22 mouse cellular contexts compared by ENCODE assay signal in the genomic region with DNA sequence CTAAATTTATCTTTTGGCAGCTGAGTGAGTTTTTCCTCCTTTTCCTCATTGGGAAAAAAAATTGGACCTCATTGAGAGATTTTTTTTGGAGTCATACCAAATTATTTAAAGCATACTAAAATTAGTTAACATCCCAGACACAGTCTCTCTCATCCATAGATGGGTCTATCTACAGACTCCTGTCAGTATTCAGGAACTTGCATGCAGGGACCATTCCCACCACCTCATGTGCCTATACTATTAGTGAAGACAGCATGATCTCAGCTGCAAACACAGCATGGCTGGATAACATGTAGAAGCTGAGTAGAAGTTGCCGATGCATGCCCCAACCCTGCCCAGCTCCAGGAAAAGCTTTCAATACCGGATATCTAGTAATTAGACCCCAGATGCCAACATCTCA.
DNase-seq lines count a peak whose midpoint lies in the region; ATAC-seq and TF ChIP-seq lines count a peak whose summit lies in the region.
"Had no signal": no experiment of that assay in that cellular context is flagged by ENCODE, and none has a peak within 500 bp of the region (broad histone marks: within the 10 kb centered on the region; RNA-seq: fewer than 3 reads in every experiment).

No protein-coding gene starts in this region.

- H3K27ac ChIP-seq in forebrain, embryonic 14.5 days (ENCODE audit: low read depth, low read length) = no peak overlapping the region
- no peak overlapping the region for H3K27ac ChIP-seq in forebrain, embryonic 12.5 days
- H3K27ac ChIP-seq in forebrain, postnatal 0 days (ENCODE audit: low read depth, low read length) = no peak overlapping the region
- H3K27ac ChIP-seq in kidney, embryonic 14.5 days (ENCODE audit: low read depth, low read length) = no peak overlapping the region
- H3K27ac ChIP-seq: embryonic facial prominence, embryonic 13.5 days; embryonic facial prominence, embryonic 15.5 days; gastrocnemius, adult 2 months had no signal

- no peak overlapping the region for H3K4me2 ChIP-seq in forebrain, embryonic 14.5 days (ENCODE audit: low read length)
- no peak overlapping the region for H3K4me2 ChIP-seq in forebrain, embryonic 12.5 days
- no peak overlapping the region for H3K4me2 ChIP-seq in forebrain, postnatal 0 days (ENCODE audit: low read depth)
- no peak overlapping the region for H3K4me2 ChIP-seq in kidney, embryonic 14.5 days (replicated peaks; ENCODE audit: low read depth, low read length)
- H3K4me2 ChIP-seq: embryonic facial prominence, embryonic 13.5 days; embryonic facial prominence, embryonic 15.5 days had no signal

- no peak for ATAC-seq in forebrain, embryonic 14.5 days
- no peak for ATAC-seq in forebrain, embryonic 12.5 days (ENCODE audit: low FRiP score)
- ATAC-seq in frontal cortex, adult (ENCODE audit: low TSS enrichment) = peak; percentile 31; the same call in 1 of the 2 replicates
- peak; percentile 38; the same call in 1 of the 2 replicates for ATAC-seq in forebrain, postnatal 0 days
- ATAC-seq in kidney, embryonic 14.5 days (ENCODE audit: low FRiP score, low TSS enrichment) = no peak

- no peak overlapping the region for H3K4me3 ChIP-seq in forebrain, embryonic 14.5 days (ENCODE audit: low read depth, low read length)
- H3K4me3 ChIP-seq in forebrain, embryonic 12.5 days (replicated peaks) = no peak overlapping the region
- H3K4me3 ChIP-seq in forebrain, postnatal 0 days (ENCODE audit: low read depth, low read length) = no peak overlapping the region
- H3K4me3 ChIP-seq in kidney, embryonic 14.5 days (ENCODE audit: low read length) = no peak overlapping the region
- H3K4me3 ChIP-seq: embryonic facial prominence, embryonic 13.5 days; embryonic facial prominence, embryonic 15.5 days; erythroblast, embryonic 14.5 days; gastrocnemius, adult 2 months had no signal

- H3K36me3 ChIP-seq in forebrain, embryonic 14.5 days (ENCODE audit: control insufficient read depth, insufficient read depth, low read length) = no peaks in the 10 kb centered on the region
- H3K36me3 ChIP-seq in forebrain, embryonic 12.5 days (replicated peaks) = no peaks in the 10 kb centered on the region
- H3K36me3 ChIP-seq in forebrain, postnatal 0 days (ENCODE audit: insufficient read depth) = no peaks in the 10 kb centered on the region
- no peaks in the 10 kb centered on the region for H3K36me3 ChIP-seq in kidney, embryonic 14.5 days (ENCODE audit: control insufficient read depth, insufficient read depth, low read length)
- H3K36me3 ChIP-seq: embryonic facial prominence, embryonic 13.5 days; embryonic facial prominence, embryonic 15.5 days had no signal

- H3K4me1 ChIP-seq in forebrain, embryonic 14.5 days (ENCODE audit: control insufficient read depth, insufficient read depth, low read length) = no peaks in the 10 kb centered on the region
- H3K4me1 ChIP-seq in forebrain, embryonic 12.5 days = no peaks in the 10 kb centered on the region
- no peaks in the 10 kb centered on the region for H3K4me1 ChIP-seq in forebrain, postnatal 0 days (ENCODE audit: insufficient read depth)
- no peaks in the 10 kb centered on the region for H3K4me1 ChIP-seq in kidney, embryonic 14.5 days (ENCODE audit: control insufficient read depth, insufficient read depth, low read length)
- H3K4me1 ChIP-seq: embryonic facial prominence, embryonic 13.5 days; embryonic facial prominence, embryonic 15.5 days had no signal

- WGBS in forebrain, embryonic 14.5 days = 74% methylated on average over 2 of the region's 2 CpGs
- 76% methylated on average over 2 of the region's 2 CpGs for WGBS in forebrain, embryonic 12.5 days
- 71% methylated on average over 2 of the region's 2 CpGs for WGBS in forebrain, postnatal 0 days
- 74% methylated on average over 2 of the region's 2 CpGs for WGBS in kidney, embryonic 14.5 days

- no peak for TF ChIP-seq CTCF in brain, embryonic 14.5 days (IDR thresholded peaks at IDR 0.05; ENCODE audit: borderline replicate concordance, extremely low read depth, insufficient read depth, insufficient read length)
- no peak for TF ChIP-seq CTCF in forebrain, postnatal 0 days (IDR thresholded peaks at IDR 0.05; ENCODE audit: low read depth)

- H3K27me3 ChIP-seq in forebrain, embryonic 14.5 days (replicated peaks; ENCODE audit: control insufficient read depth, insufficient read depth, low read length) = no peaks in the 10 kb centered on the region
- H3K27me3 ChIP-seq in forebrain, embryonic 12.5 days = no peaks in the 10 kb centered on the region
- H3K27me3 ChIP-seq in forebrain, postnatal 0 days (ENCODE audit: insufficient read depth, low read length) = no peaks in the 10 kb centered on the region
- no peaks in the 10 kb centered on the region for H3K27me3 ChIP-seq in kidney, embryonic 14.5 days (ENCODE audit: control insufficient read depth, insufficient read depth, low read length)
- H3K27me3 ChIP-seq: embryonic facial prominence, embryonic 13.5 days; embryonic facial prominence, embryonic 15.5 days had no signal

- H3K9me3 ChIP-seq in forebrain, embryonic 14.5 days (replicated peaks; ENCODE audit: control insufficient read depth, low read length) = no peaks in the 10 kb centered on the region
- no peaks in the 10 kb centered on the region for H3K9me3 ChIP-seq in forebrain, embryonic 12.5 days
- no peaks in the 10 kb centered on the region for H3K9me3 ChIP-seq in forebrain, postnatal 0 days (ENCODE audit: low read length)
- no peaks in the 10 kb centered on the region for H3K9me3 ChIP-seq in kidney, embryonic 14.5 days (ENCODE audit: control insufficient read depth, low read length)
- H3K9me3 ChIP-seq: embryonic facial prominence, embryonic 13.5 days; embryonic facial prominence, embryonic 15.5 days had no signal

- H3K9ac ChIP-seq in forebrain, embryonic 14.5 days (ENCODE audit: low read length) = no peak overlapping the region
- H3K9ac ChIP-seq in forebrain, embryonic 12.5 days = no peak overlapping the region
- no peak overlapping the region for H3K9ac ChIP-seq in forebrain, postnatal 0 days
- no peak overlapping the region for H3K9ac ChIP-seq in kidney, embryonic 14.5 days (ENCODE audit: low read depth, low read length)
- H3K9ac ChIP-seq: embryonic facial prominence, embryonic 13.5 days; embryonic facial prominence, embryonic 15.5 days had no signal

- TF ChIP-seq POLR2A in brain, embryonic 14.5 days (IDR thresholded peaks at IDR 0.05; ENCODE audit: borderline replicate concordance, extremely low read depth, insufficient read depth, insufficient read length, poor library complexity, severe bottlenecking) = no peak

- peak; percentile 29 for DNase-seq in forebrain, embryonic 14.5 days (ENCODE audit: low spot score)
- no peak for DNase-seq in frontal cortex, postnatal 25 days (ENCODE audit: low spot score in 2 of 2)
- peak; percentile 28 for DNase-seq in brain, embryonic 14.5 days (ENCODE audit: low read depth)
- peak; percentile 17 for DNase-seq in forebrain, postnatal 0 days
- no peak for DNase-seq in kidney, adult 8-10 months
- DNase-seq: adrenal gland, adult 2 months; adrenal gland, postnatal 10 days; adrenal gland, postnatal 25 days; cerebellum, adult 11 months; cerebellum, adult 18-20 months; cerebellum, adult 8-10 months; cerebellum, adult 9-11 months; cerebellum, postnatal 14 days; cerebellum, postnatal 36 days; embryo, embryonic 11 days; gastrocnemius, adult 2 months had no signal

Comparison
In these comparisons a context has a peak if more than half of its experiments do, and no peak if none do; other contexts are left out.
1. ATAC-seq: peak in frontal cortex, adult (single experiment) and forebrain, postnatal 0 days (single experiment); none in forebrain, embryonic 14.5 days (single experiment), forebrain, embryonic 12.5 days (single experiment) and kidney, embryonic 14.5 days (single experiment).
2. DNase-seq: peak in forebrain, embryonic 14.5 days (single experiment), brain, embryonic 14.5 days (single experiment) and forebrain, postnatal 0 days (single experiment); none in frontal cortex, postnatal 25 days (0 of 2) and kidney, adult 8-10 months (0 of 2).